Mouse (Mus musculus): ENCODE measurements at regions not wholly inside any gene's neighbourhood (a gene's known extent, or its start where the extent isn't known, plus 50 kb on each side); places are given as distances from the start of the nearest gene placed in this dataset.
"Not testable (repeated sequence)": the region's sequence is repeated elsewhere in the genome, so short reads cannot be mapped to it uniquely, and the experiment has no call there.

- DNase-seq (ENCODE audit: low spot score); ATAC-seq (ENCODE audit: insufficient number of reproducible peaks, low FRiP score, low TSS enrichment, low read depth): not testable (repeated sequence)
These were observed 119.7 kb downstream of the Impg2 start for GRCm38 (mm10) chr16:56323828-56324227.

DNA sequence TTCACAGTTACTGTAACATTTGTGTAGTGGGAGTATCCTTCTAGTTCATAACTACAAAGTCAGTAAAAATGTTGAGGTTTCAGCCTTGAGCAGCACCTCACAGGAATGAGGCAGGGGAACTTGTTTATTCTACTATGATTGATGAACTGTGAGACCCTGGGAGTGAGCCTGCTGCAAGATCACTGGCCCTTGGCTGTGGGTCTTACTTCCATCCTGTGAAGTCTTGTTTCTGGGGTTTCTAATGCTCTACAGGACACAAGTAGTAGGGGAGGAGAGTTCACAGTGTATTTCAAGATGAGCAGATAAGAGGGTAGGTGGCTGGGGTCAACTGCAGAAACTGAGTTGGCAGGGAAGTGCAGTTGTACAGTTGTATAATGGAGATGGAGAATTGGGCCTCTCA, 128.3 kb upstream of the Abi3bp start:
- Histone ChIP-seq H3K4me3 (ENCODE audit: low read depth, low read length) (no peak overlapping the region), H3K4me1 (ENCODE audit: control insufficient read depth, insufficient read depth, low read length) (no peaks in the 10 kb centered on the region), H3K9me3 (ENCODE audit: control insufficient read depth, low read length) (no peaks in the 10 kb centered on the region), H3K27me3 (ENCODE audit: control insufficient read depth, insufficient read depth, low read length) (no peaks in the 10 kb centered on the region), H3K9ac (ENCODE audit: low read length) (no peak overlapping the region), H3K4me2 (ENCODE audit: low read depth, severe bottlenecking) (no peak overlapping the region), H3K36me3 (ENCODE audit: control insufficient read depth, insufficient read depth, low read length) (no peaks in the 10 kb centered on the region), H3K27ac (replicated peaks; ENCODE audit: low read depth, low read length) (no peak overlapping the region)
- ATAC-seq (ENCODE audit: insufficient number of reproducible peaks, low FRiP score, low TSS enrichment, low read depth) (no peak), DNase-seq (ENCODE audit: low spot score) (no peak)

More at GRCm38 (mm10) chr16:56323828-56324227, 119.7 kb downstream of the Impg2 start:
- not testable (repeated sequence) for H3K27me3 ChIP-seq (ENCODE audit: control insufficient read depth, insufficient read depth, low read length); H3K36me3 ChIP-seq (ENCODE audit: control insufficient read depth, insufficient read depth, low read length); H3K27ac ChIP-seq (replicated peaks; ENCODE audit: low read depth, low read length); H3K4me2 ChIP-seq (ENCODE audit: low read depth, severe bottlenecking); H3K4me3 ChIP-seq (ENCODE audit: low read depth, low read length); H3K4me1 ChIP-seq (ENCODE audit: control insufficient read depth, insufficient read depth, low read length); H3K9ac ChIP-seq (ENCODE audit: low read length); H3K9me3 ChIP-seq (ENCODE audit: control insufficient read depth, low read length)
- 87% methylated on average over 3 of the region's 3 CpGs for WGBS

- 71% methylated on average over 3 of the region's 3 CpGs for WGBS
These were observed 124.8 kb upstream of the Abi3bp start for GRCm38 (mm10) chr16:56352888-56353287.

GRCm38 (mm10) chr16:56359101-56359500, 118.6 kb upstream of the Abi3bp start:
- ATAC-seq (ENCODE audit: insufficient number of reproducible peaks, low FRiP score, low TSS enrichment, low read depth), result no peak

More at GRCm38 (mm10) chr16:56352888-56353287, 124.8 kb upstream of the Abi3bp start:
- no peak for ATAC-seq (ENCODE audit: insufficient number of reproducible peaks, low FRiP score, low TSS enrichment, low read depth)
- Histone ChIP-seq H3K36me3 (ENCODE audit: control insufficient read depth, insufficient read depth, low read length) (no peaks in the 10 kb centered on the region), H3K4me2 (ENCODE audit: low read depth, severe bottlenecking) (no peak overlapping the region), H3K4me1 (ENCODE audit: control insufficient read depth, insufficient read depth, low read length) (no peaks in the 10 kb centered on the region), H3K4me3 (ENCODE audit: low read depth, low read length) (no peak overlapping the region), H3K9me3 (ENCODE audit: control insufficient read depth, low read length) (no peaks in the 10 kb centered on the region), H3K9ac (ENCODE audit: low read length) (no peak overlapping the region), H3K27ac (replicated peaks; ENCODE audit: low read depth, low read length) (no peak overlapping the region), H3K27me3 (ENCODE audit: control insufficient read depth, insufficient read depth, low read length) (no peaks in the 10 kb centered on the region)
- DNase-seq (ENCODE audit: low spot score), result no peak

DNA sequence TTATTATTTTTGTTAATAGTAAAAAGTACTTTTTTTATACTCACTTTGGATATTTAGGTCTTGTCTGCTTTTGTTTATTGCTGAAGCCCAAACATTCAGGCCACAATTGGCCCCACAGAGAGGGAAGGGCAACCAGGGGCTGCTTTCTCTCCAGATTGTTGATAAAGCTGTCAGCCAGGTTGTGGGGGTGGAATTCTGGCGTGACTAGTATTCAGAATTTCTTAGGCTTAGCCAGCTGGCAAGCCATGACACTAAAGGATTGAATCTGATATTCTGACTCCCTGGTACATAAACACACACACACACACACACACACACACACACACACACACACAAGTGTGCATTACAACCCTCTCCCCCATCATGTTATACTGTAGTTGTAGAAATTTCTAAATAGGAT, 116.7 kb upstream of the Abi3bp start:
- DNase-seq (ENCODE audit: low spot score) (no peak), ATAC-seq (ENCODE audit: insufficient number of reproducible peaks, low FRiP score, low TSS enrichment, low read depth) (no peak)
- WGBS, result 12% methylated on average over 1 of the region's 1 CpGs
- H3K9ac ChIP-seq (ENCODE audit: low read length), result no peak overlapping the region
- H3K27me3 ChIP-seq (ENCODE audit: control insufficient read depth, insufficient read depth, low read length), result no peaks in the 10 kb centered on the region
- H3K4me1 ChIP-seq (ENCODE audit: control insufficient read depth, insufficient read depth, low read length), result no peaks in the 10 kb centered on the region
- H3K4me2 ChIP-seq (ENCODE audit: low read depth, severe bottlenecking), result no peak overlapping the region
- H3K27ac ChIP-seq (replicated peaks; ENCODE audit: low read depth, low read length), result no peak overlapping the region
- H3K4me3 ChIP-seq (ENCODE audit: low read depth, low read length), result no peak overlapping the region
- no peaks in the 10 kb centered on the region for H3K36me3 ChIP-seq (ENCODE audit: control insufficient read depth, insufficient read depth, low read length)
- no peaks in the 10 kb centered on the region for H3K9me3 ChIP-seq (ENCODE audit: control insufficient read depth, low read length)

More at GRCm38 (mm10) chr16:56359101-56359500, 118.6 kb upstream of the Abi3bp start:
- Histone ChIP-seq H3K4me2 (ENCODE audit: low read depth, severe bottlenecking) (no peak overlapping the region), H3K4me3 (ENCODE audit: low read depth, low read length) (no peak overlapping the region), H3K36me3 (ENCODE audit: control insufficient read depth, insufficient read depth, low read length) (no peaks in the 10 kb centered on the region), H3K27ac (replicated peaks; ENCODE audit: low read depth, low read length) (no peak overlapping the region), H3K9ac (ENCODE audit: low read length) (no peak overlapping the region), H3K4me1 (ENCODE audit: control insufficient read depth, insufficient read depth, low read length) (no peaks in the 10 kb centered on the region), H3K9me3 (ENCODE audit: control insufficient read depth, low read length) (no peaks in the 10 kb centered on the region), H3K27me3 (ENCODE audit: control insufficient read depth, insufficient read depth, low read length) (no peaks in the 10 kb centered on the region)
- no peak for DNase-seq (ENCODE audit: low spot score)
- 83% methylated on average over 2 of the region's 2 CpGs for WGBS

DNA sequence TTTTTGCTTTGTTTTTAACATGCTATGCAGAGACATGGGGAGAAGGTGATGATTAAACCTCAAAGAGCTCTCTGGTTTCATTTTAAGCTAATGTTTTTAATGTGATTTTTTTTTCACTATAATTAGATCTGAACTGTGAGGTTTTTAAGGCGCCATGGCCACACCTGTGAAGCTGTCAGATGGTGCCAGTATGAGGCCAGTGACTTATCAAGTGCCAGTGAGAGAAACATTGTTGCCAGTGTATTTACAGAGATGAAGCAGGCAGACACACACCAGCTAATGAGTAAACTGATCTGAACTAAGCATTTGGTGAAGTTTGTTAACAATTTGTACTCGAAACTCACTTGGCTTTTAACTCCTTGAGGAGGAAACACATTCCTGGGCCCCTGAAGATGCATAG, 99.3 kb upstream of the Abi3bp start:
- Histone ChIP-seq H3K4me1 (ENCODE audit: control insufficient read depth, insufficient read depth, low read length) (no peaks in the 10 kb centered on the region), H3K27ac (replicated peaks; ENCODE audit: low read depth, low read length) (no peak overlapping the region), H3K36me3 (ENCODE audit: control insufficient read depth, insufficient read depth, low read length) (no peaks in the 10 kb centered on the region), H3K4me3 (ENCODE audit: low read depth, low read length) (no peak overlapping the region), H3K9me3 (ENCODE audit: control insufficient read depth, low read length) (no peaks in the 10 kb centered on the region), H3K27me3 (ENCODE audit: control insufficient read depth, insufficient read depth, low read length) (no peaks in the 10 kb centered on the region), H3K4me2 (ENCODE audit: low read depth, severe bottlenecking) (no peak overlapping the region), H3K9ac (ENCODE audit: low read length) (no peak overlapping the region)
- ATAC-seq (ENCODE audit: insufficient number of reproducible peaks, low FRiP score, low TSS enrichment, low read depth) (no peak), DNase-seq (ENCODE audit: low spot score) (no peak)
- WGBS, result 67% methylated on average over 2 of the region's 2 CpGs

GRCm38 (mm10) chr16:56380680-56381079, 97.0 kb upstream of the Abi3bp start:
- Histone ChIP-seq H3K27me3 (ENCODE audit: control insufficient read depth, insufficient read depth, low read length) (no peaks in the 10 kb centered on the region), H3K27ac (replicated peaks; ENCODE audit: low read depth, low read length) (no peak overlapping the region), H3K9me3 (ENCODE audit: control insufficient read depth, low read length) (no peaks in the 10 kb centered on the region), H3K4me1 (ENCODE audit: control insufficient read depth, insufficient read depth, low read length) (no peaks in the 10 kb centered on the region), H3K36me3 (ENCODE audit: control insufficient read depth, insufficient read depth, low read length) (no peaks in the 10 kb centered on the region), H3K4me2 (ENCODE audit: low read depth, severe bottlenecking) (no peak overlapping the region), H3K4me3 (ENCODE audit: low read depth, low read length) (no peak overlapping the region), H3K9ac (ENCODE audit: low read length) (no peak overlapping the region)
- ATAC-seq (ENCODE audit: insufficient number of reproducible peaks, low FRiP score, low TSS enrichment, low read depth) (no peak), DNase-seq (ENCODE audit: low spot score) (no peak)
- 78% methylated on average over 4 of the region's 4 CpGs for WGBS

GRCm38 (mm10) chr16:56386539-56386938, 91.1 kb upstream of the Abi3bp start:
- no peak for DNase-seq (ENCODE audit: low spot score)
- 86% methylated on average over 4 of the region's 4 CpGs for WGBS
- no peaks in the 10 kb centered on the region for H3K9me3 ChIP-seq (ENCODE audit: control insufficient read depth, low read length)
- ATAC-seq (ENCODE audit: insufficient number of reproducible peaks, low FRiP score, low TSS enrichment, low read depth), result no peak
- H3K36me3 ChIP-seq (ENCODE audit: control insufficient read depth, insufficient read depth, low read length), result no peaks in the 10 kb centered on the region
- H3K4me3 ChIP-seq (ENCODE audit: low read depth, low read length), result no peak overlapping the region
- no peaks in the 10 kb centered on the region for H3K4me1 ChIP-seq (ENCODE audit: control insufficient read depth, insufficient read depth, low read length)
- H3K27me3 ChIP-seq (ENCODE audit: control insufficient read depth, insufficient read depth, low read length), result no peaks in the 10 kb centered on the region
- no peak overlapping the region for H3K27ac ChIP-seq (replicated peaks; ENCODE audit: low read depth, low read length)
- H3K9ac ChIP-seq (ENCODE audit: low read length), result no peak overlapping the region
- no peak overlapping the region for H3K4me2 ChIP-seq (ENCODE audit: low read depth, severe bottlenecking)

DNA sequence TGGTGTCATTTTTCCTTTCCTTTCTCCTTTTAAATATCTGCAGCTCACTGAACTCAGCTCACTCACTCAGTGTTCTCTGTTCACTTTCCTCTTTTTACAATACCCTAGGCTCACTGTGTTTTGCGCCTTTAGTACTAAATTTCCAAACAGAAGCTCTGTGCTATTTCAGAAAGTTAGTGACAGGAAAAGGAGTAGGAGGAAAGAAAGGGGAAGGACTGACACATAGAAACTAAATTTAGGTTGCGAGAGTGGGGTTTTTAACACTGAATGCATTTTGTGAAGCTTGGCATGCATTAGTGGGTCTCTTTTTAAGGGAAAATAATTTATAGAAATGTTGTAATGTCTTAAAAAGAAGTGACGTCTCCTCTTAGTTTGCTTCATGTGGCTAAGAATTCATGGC, 84.8 kb upstream of the Abi3bp start:
- no peaks in the 10 kb centered on the region for H3K4me1 ChIP-seq (ENCODE audit: control insufficient read depth, insufficient read depth, low read length)
- 88% methylated on average over 3 of the region's 3 CpGs for WGBS
- no peaks in the 10 kb centered on the region for H3K27me3 ChIP-seq (ENCODE audit: control insufficient read depth, insufficient read depth, low read length)
- no peaks in the 10 kb centered on the region for H3K36me3 ChIP-seq (ENCODE audit: control insufficient read depth, insufficient read depth, low read length)
- DNase-seq (ENCODE audit: low spot score), result no peak
- no peak overlapping the region for H3K9ac ChIP-seq (ENCODE audit: low read length)
- no peak overlapping the region for H3K4me3 ChIP-seq (ENCODE audit: low read depth, low read length)
- no peak for ATAC-seq (ENCODE audit: insufficient number of reproducible peaks, low FRiP score, low TSS enrichment, low read depth)
- no peak overlapping the region for H3K4me2 ChIP-seq (ENCODE audit: low read depth, severe bottlenecking)
- no peaks in the 10 kb centered on the region for H3K9me3 ChIP-seq (ENCODE audit: control insufficient read depth, low read length)
- H3K27ac ChIP-seq (replicated peaks; ENCODE audit: low read depth, low read length), result no peak overlapping the region

All from limb, embryonic 11.5 days (tissue).